Mouse (Mus musculus) forebrain, embryonic 15.5 days (tissue): ENCODE measurements around the gene Zfp566. TPM values are rescaled to one million over a fixed set of nuclear protein-coding genes. Genes with fewer than 3 reads are reported as not detected.
"Not testable (repeated sequence)": the region's sequence is repeated elsewhere in the genome, so short reads cannot be mapped to it uniquely, and the experiment has no call there.

Source experiments
- ATAC-seq: fragments of 200-750 bp; cut with Nextera tagmentation; replicated peaks from 2 replicates; pipeline ENCODE4 v1.8.0; 2017; ENCODE audit warnings: mild to moderate bottlenecking, moderate TSS enrichment, moderate library complexity
- H3K27ac ChIP-seq: fragments of 300-500 bp; sonication (generic); replicated peaks from 2 replicates; pipeline ENCODE4 v1.5.1; 2015; ENCODE audit warnings: mild to moderate bottlenecking, inconsistent platforms
- H3K27me3 ChIP-seq: fragments of 300-500 bp; sonication (generic); 2 replicates; pipeline ENCODE4 v1.6.1; 2015; ENCODE audit warnings: inconsistent platforms
- H3K36me3 ChIP-seq: fragments of 300-500 bp; sonication (generic); 2 replicates; pipeline ENCODE4 v1.6.1; 2015; ENCODE audit warnings: mild to moderate bottlenecking, inconsistent platforms
- H3K4me1 ChIP-seq: fragments of 300-500 bp; sonication (generic); 2 replicates; pipeline ENCODE4 v1.6.1; 2015; ENCODE audit warnings: inconsistent platforms
- H3K4me2 ChIP-seq: fragments of 300-500 bp; sonication (generic); replicated peaks from 2 replicates; pipeline ENCODE4 v1.6.1; 2015; ENCODE audit warnings: mild to moderate bottlenecking, inconsistent platforms
- H3K4me3 ChIP-seq: fragments of 300-500 bp; sonication (generic); 2 replicates; pipeline ENCODE4 v1.5.1; 2015; ENCODE audit warnings: mild to moderate bottlenecking, inconsistent platforms
- H3K9ac ChIP-seq: fragments of 300-500 bp; sonication (generic); replicated peaks from 2 replicates; pipeline ENCODE4 v1.6.1; 2015; ENCODE audit warnings: mild to moderate bottlenecking, inconsistent platforms
- H3K9me3 ChIP-seq: fragments of 300-500 bp; sonication (generic); 2 replicates; pipeline ENCODE4 v1.6.1; 2016; ENCODE audit warnings: inconsistent platforms
- WGBS: fragments of 180-500 bp; shearing (Covaris S2); methylation state at CpG from one replicate; pipeline ENCODE4 v1.1.7; 2015; ENCODE audit warnings: mixed read lengths; 5-methylcytosine and 5-hydroxymethylcytosine counted together
- polyA plus RNA-seq: library from polyadenylated mRNA; unstranded; fragments of >200 nt; fragmentation: Nextera tagmentation; extraction: Ambion mirVana; gene quantifications from 2 replicates; pipeline ENCODE4 v1.2.1, GENCODE M21; 2015

The Zfp566 gene
- polyA plus RNA-seq: 21.0 and 22.5 TPM in 2 replicates

GRCm38 (mm10) chr7:30090092-30090969, at the start of gene Zfp566, which contains the start of gene Gm26920:
Zfp566 (minus strand) TSS chr7:30090527.
Gm26920 (minus strand) TSS chr7:30090410.
- Histone ChIP-seq H3K4me2 (peak within 1 kb of the TSS; percentile 52), H3K4me1 (peaks cover 31% of the 10 kb centered on the region), H3K36me3 (peaks cover 11% of the 10 kb centered on the region), H3K27ac (peak within 1 kb of the TSS; percentile 88), H3K9me3 (no peaks in the 10 kb centered on the region), H3K9ac (peak within 1 kb of the TSS; percentile 51), H3K4me3 (peak within 1 kb of the TSS; percentile 54), H3K27me3 (no peaks in the 10 kb centered on the region)
- WGBS: under 1% methylated on average over 40 of the region's 40 CpGs
- peak; percentile 92 for ATAC-seq

DNA sequence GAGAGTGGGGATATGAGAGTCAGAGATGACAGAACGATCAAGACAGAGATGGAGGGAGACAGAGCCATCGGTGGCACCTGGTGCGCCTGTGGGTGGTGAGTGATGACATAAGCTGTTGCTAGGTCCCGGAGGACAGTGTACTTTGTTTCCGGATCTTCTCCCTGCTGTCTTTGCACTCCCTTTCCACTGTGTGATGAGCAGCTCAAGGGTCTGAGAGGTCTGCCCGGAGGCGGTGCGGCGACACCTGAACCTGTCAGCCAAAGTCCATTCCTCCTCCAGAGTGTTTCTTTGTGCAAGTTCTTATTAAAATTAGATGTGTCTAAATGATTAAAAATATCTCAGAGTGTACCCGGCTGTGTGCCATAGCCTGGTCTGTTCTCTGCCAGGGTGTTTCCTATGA, 46.5 kb upstream of the Zfp566 start:
- H3K4me3 ChIP-seq: no peak overlapping the region
- WGBS: 91% methylated on average over 10 of the region's 10 CpGs
- peaks cover 67% of the 10 kb centered on the region for H3K36me3 ChIP-seq
- H3K27me3 ChIP-seq: no peaks in the 10 kb centered on the region
- H3K9me3 ChIP-seq: no peaks in the 10 kb centered on the region
- no peaks in the 10 kb centered on the region for H3K4me1 ChIP-seq
- ATAC-seq: no peak
- no peak overlapping the region for H3K27ac ChIP-seq
- no peak overlapping the region for H3K4me2 ChIP-seq
- H3K9ac ChIP-seq: no peak overlapping the region

GRCm38 (mm10) chr7:30132396-30132795, 42.1 kb upstream of the Zfp566 start:
- H3K4me3 ChIP-seq: no peak overlapping the region
- no peak for ATAC-seq
- peaks cover 80% of the 10 kb centered on the region for H3K36me3 ChIP-seq
- no peaks in the 10 kb centered on the region for H3K27me3 ChIP-seq
- no peak overlapping the region for H3K27ac ChIP-seq
- no peaks in the 10 kb centered on the region for H3K4me1 ChIP-seq
- no peaks in the 10 kb centered on the region for H3K9me3 ChIP-seq
- no peak overlapping the region for H3K4me2 ChIP-seq
- 95% methylated on average over 4 of the region's 4 CpGs for WGBS
- no peak overlapping the region for H3K9ac ChIP-seq

GRCm38 (mm10) chr7:30129900-30130299, 39.6 kb upstream of the Zfp566 start:
- ATAC-seq: no peak
- no peaks in the 10 kb centered on the region for H3K27me3 ChIP-seq
- H3K9me3 ChIP-seq: no peaks in the 10 kb centered on the region
- no peak overlapping the region for H3K9ac ChIP-seq
- no peak overlapping the region for H3K27ac ChIP-seq
- no peak overlapping the region for H3K4me2 ChIP-seq
- 96% methylated on average over 8 of the region's 8 CpGs for WGBS
- H3K4me1 ChIP-seq: no peaks in the 10 kb centered on the region
- H3K4me3 ChIP-seq: no peak overlapping the region
- H3K36me3 ChIP-seq: peaks cover 78% of the 10 kb centered on the region

DNA sequence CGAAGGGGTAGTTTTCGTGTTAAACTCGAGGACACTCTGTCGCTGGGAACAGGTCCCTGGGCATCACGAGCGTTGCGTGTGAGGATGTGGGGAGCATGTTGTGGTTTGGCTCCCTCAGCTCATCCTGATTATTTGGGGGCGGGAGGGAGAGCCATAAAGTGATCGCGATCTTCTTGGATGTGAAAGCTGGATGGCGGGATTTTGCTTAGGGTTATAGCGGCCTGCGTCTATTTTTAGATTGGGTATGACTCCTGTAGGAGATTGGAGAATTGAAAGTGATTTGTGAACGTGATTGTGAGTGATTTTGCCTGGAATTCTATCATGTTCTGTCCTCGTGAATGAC, 31.8 kb upstream of the Zfp566 start:
- WGBS: 5% methylated on average over 15 of the region's 15 CpGs
- Histone ChIP-seq H3K9me3 (no peaks in the 10 kb centered on the region), H3K27me3 (no peaks in the 10 kb centered on the region), H3K4me3 (peak overlapping the region; percentile 84), H3K36me3 (peaks cover 13% of the 10 kb centered on the region), H3K4me1 (peaks cover 16% of the 10 kb centered on the region), H3K9ac (peak overlapping the region; percentile 88), H3K27ac (peak overlapping the region; percentile 91), H3K4me2 (peak overlapping the region; percentile 70)
- ATAC-seq: peak; percentile 41

GRCm38 (mm10) chr7:30121308-30122187, 31.2 kb upstream of the Zfp566 start, which contains the start of gene Zfp382:
Zfp382 (plus strand) TSS chr7:30121942.
- peak; percentile 98 for ATAC-seq
- peak within 1 kb of the TSS; percentile 84 for H3K4me3 ChIP-seq
- H3K4me1 ChIP-seq: peaks cover 16% of the 10 kb centered on the region
- H3K36me3 ChIP-seq: peaks cover 7% of the 10 kb centered on the region
- H3K27me3 ChIP-seq: no peaks in the 10 kb centered on the region
- peak within 1 kb of the TSS; percentile 70 for H3K4me2 ChIP-seq
- peak within 1 kb of the TSS; percentile 91 for H3K27ac ChIP-seq
- peak within 1 kb of the TSS; percentile 88 for H3K9ac ChIP-seq
- no peaks in the 10 kb centered on the region for H3K9me3 ChIP-seq
- WGBS: under 1% methylated on average over 61 of the region's 61 CpGs

GRCm38 (mm10) chr7:30117935-30118334, 27.6 kb upstream of the Zfp566 start:
- not testable (repeated sequence) for H3K4me1 ChIP-seq, H3K9me3 ChIP-seq, H3K27me3 ChIP-seq, H3K27ac ChIP-seq, H3K36me3 ChIP-seq, H3K9ac ChIP-seq, H3K4me3 ChIP-seq, ATAC-seq, H3K4me2 ChIP-seq
- 97% methylated on average over 12 of the region's 12 CpGs for WGBS

DNA sequence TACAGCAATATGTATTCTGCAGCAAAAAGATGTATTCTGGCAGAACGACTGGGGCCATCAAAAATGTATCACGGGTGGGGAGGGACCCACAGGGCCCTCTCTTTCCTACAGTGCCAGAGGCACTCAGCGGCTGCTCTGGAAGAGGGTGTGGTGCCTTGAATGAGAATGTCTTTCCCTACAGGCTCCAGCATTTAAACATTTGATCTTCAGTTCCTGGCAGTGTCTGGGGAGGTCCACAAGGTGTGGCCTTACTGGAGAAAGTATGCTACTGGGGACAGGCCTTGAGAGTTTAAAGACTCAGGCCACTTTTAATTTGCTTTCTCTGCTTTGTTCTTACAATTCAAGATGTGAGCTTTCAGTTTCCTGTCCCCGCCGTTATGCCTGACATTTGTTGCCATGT, 25.7 kb upstream of the Zfp566 start:
- no peak for ATAC-seq
- no peaks in the 10 kb centered on the region for H3K27me3 ChIP-seq
- H3K4me3 ChIP-seq: no peak overlapping the region
- no peak overlapping the region for H3K9ac ChIP-seq
- no peaks in the 10 kb centered on the region for H3K36me3 ChIP-seq
- 96% methylated on average over 5 of the region's 5 CpGs for WGBS
- peaks cover 2% of the 10 kb centered on the region for H3K4me1 ChIP-seq
- no peaks in the 10 kb centered on the region for H3K9me3 ChIP-seq
- no peak overlapping the region for H3K4me2 ChIP-seq
- no peak overlapping the region for H3K27ac ChIP-seq

DNA sequence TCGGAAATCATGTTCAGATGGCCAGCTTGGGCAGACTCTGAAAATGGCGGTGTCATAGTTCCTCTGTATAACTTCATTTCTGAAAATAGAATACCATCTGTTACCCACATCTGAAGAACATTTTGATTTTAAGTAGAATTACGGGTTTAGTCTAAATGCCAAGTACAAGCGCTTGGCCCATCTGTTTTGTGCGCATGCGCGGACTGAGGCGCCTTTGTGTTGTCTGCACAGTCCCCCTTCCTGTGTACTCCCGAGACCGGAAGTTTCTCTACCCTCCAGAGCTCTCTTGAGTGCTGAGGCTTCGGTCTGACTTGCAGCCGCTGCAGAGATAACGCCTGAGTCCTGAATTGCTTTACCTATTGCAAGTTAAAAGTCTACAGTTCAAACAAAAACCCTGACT, 9.0 kb upstream of the Zfp566 start:
- Histone ChIP-seq H3K9me3 (peaks cover 9% of the 10 kb centered on the region; the same call in 1 of the 2 replicates), H3K27ac (peak overlapping the region; percentile 80), H3K4me2 (peak overlapping the region; percentile 17; the same call in 1 of the 2 replicates), H3K4me1 (peaks cover 35% of the 10 kb centered on the region), H3K9ac (no peak overlapping the region), H3K27me3 (no peaks in the 10 kb centered on the region), H3K36me3 (peaks cover 52% of the 10 kb centered on the region), H3K4me3 (0 out of 2 replicates have a peak overlapping the region, but pooled peaks have one; percentile 6)
- 80% methylated on average over 13 of the region's 13 CpGs for WGBS
- ATAC-seq: no peak

DNA sequence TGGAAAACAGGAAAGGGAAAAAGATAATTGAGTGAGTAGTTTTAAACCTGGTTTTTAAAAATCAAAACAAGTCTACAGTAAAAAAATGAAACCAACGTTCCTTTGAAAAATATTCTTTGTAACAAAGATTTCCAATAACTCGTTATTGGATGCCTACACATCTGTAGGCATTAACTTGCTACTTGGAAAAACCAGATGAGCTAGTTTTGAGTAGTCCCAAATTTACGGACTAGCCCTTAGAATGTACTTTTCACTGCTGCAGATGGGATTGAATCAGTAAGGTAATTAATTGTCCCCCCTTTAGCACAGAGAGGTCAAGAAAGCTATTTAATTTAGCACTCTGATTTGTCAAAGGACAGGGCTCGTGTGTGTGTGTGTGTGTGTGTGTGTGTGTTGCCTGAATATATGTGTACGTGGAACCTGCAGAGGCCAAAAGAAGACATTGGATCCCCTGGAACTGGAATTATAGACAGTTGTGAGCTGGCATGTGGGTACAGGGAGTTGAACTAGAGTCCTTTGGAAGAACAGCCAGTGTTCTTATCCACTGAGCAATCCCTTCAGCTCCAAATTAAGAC, 5.3 kb upstream of the Zfp566 start:
- no peaks in the 10 kb centered on the region for H3K27me3 ChIP-seq
- H3K9me3 ChIP-seq: no peaks in the 10 kb centered on the region
- H3K27ac ChIP-seq: peak overlapping the region; percentile 99
- peaks cover 42% of the 10 kb centered on the region for H3K4me1 ChIP-seq
- peak overlapping the region; percentile 93 for H3K9ac ChIP-seq
- H3K36me3 ChIP-seq: peaks cover 21% of the 10 kb centered on the region
- peak overlapping the region; percentile 70 for H3K4me3 ChIP-seq
- no peak for ATAC-seq
- H3K4me2 ChIP-seq: peak overlapping the region; percentile 69
- WGBS: under 1% methylated on average over 5 of the region's 5 CpGs

- peaks cover 42% of the 10 kb centered on the region for H3K4me1 ChIP-seq
- peak within 1 kb of the TSS; percentile 69 for H3K4me2 ChIP-seq
- H3K27me3 ChIP-seq: no peaks in the 10 kb centered on the region
- no peaks in the 10 kb centered on the region for H3K9me3 ChIP-seq
- peak; percentile 79 for ATAC-seq
- 0% methylated on average over 26 of the region's 26 CpGs for whole genome bisulfite sequencing
- peaks cover 13% of the 10 kb centered on the region; the same call in 1 of the 2 replicates for H3K36me3 ChIP-seq
- peak within 1 kb of the TSS; percentile 70 for H3K4me3 ChIP-seq
- peak within 1 kb of the TSS; percentile 93 for H3K9ac ChIP-seq
- peak within 1 kb of the TSS; percentile 99 for H3K27ac ChIP-seq
Observed at GRCm38 (mm10) chr7:30094646-30095429, 4.5 kb upstream of the Zfp566 start, which contains the start of gene Zfp260. Zfp260 (plus strand) TSS chr7:30094777.
